Mouse (Mus musculus) kidney, postnatal 25 days (tissue): Measurements from ENCODE around the gene Immt.
"Not testable (repeated sequence)": the region's sequence is repeated elsewhere in the genome, so short reads cannot be mapped to it uniquely, and the experiment has no call there.

ENCODE experiments used
- DNase-seq, 2 experiments: peaks; one replicate each; pipeline ENCODE4 v3.0.0; 2021; ENCODE audit warnings: mixed read lengths in 2 of 2

The Immt gene

GRCm38 (mm10) chr6:71846906-71847305 lies 15.8 kb downstream of the Immt start:
- not testable (repeated sequence) for DNase-seq

DNA sequence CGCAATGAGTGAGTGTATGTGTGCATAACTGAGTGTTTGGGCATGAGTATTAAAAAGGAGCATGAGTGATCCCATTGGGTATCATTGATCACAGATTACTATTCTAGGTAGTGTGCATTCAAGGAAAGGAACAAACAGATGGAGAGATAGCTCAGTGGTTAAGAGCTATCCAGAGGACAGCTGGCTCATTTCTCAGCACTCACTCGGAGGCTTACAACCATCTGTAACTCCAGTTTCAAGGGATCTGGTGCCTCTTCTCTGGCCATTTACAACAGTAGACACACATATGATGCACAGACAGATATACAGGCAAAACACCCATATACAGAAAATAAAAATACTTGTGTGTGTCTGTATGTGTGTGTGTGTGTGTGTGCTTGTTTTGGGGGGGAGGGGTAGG lies 36.6 kb downstream of the Immt start:
- no peak for DNase-seq

DNA sequence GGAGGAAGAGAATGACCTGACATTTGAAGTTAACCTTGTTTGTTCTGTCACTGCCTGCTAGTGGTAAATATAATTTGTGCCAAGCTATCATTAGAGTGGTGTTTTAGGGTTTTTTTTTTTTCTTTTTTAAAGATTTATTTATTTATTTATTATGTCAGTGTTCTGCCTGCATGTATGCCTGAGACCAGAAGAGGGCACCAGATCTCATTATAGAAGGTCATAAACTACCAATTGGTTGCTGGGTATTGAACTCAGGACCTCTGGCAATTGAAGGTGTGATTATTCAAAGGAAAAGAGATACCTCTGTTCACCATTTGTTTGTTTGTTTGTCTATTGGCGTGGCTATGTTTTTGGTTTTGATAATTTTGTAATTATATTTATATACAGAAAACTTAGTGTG lies 37.7 kb downstream of the Immt start:
- DNase-seq = peak in 1 of 2 experiments; percentile 14

- DNase-seq = no peak
These were observed 40.3 kb downstream of the Immt start for GRCm38 (mm10) chr6:71871396-71871795.

DNA sequence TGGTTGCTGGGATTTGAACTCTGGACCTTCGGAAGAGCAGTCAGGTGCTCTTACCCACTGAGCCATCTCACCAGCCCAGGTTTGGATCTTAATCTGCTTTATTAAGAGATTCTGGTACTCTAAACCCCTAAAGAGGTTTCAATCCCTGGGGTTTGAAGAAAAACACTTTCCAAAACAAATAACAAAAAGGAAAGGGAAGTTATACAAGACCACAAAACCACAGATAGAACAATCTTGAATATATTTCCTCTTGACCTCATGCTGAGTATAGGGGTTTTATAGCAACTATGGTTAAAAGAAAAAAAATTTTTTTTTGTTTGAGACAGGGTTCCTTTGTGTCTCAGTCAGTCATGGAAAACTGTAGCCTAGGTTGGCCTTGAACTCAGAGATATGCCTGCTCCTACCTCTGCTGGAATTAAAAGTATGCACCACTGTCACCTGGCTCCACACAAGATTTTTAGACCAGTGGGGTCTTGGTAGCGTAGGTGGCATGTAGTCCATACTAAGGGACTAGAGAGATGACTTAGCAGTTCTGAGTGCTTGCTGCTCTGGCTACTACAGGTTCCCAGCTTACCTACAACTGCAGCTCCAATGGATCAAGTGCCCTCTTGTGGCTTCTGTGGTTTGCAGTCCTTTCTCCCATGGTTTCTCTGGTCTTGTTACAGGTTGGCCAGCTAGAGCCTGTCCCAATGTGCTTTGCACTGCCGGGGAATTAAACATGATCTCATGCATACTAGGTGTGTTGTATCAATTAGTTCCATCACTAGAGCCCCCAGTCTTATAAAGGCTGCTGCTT lies 47.0 kb downstream of the Immt start:
- DNase-seq = no peak

- DNase-seq = no peak
These were observed 62.1 kb downstream of the Immt start for GRCm38 (mm10) chr6:71893263-71893662.

DNA sequence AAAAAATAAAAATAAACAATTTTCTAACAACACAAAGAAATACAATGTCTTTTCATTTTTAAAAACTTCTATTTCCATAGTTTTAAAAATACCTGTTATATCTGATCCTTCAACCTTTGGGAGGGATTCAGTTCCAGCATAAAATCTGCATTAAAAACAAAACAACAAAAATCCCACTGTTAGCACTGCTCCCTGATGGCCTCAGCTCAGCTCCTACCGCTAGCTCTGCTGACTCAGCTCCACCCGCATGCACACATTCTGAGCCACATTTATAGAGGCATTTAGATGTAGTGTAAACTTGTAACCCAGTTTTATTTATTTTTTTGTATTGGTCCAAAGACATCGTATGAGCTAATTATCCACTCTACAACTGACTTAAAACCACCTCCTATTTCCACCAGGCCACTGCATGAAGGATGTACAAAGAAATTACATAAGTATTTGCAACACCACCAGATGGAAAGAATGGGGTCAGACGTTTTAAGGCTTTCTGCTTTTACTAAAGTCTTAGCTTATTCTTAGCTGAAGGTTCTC lies 76.6 kb downstream of the Immt start:
- DNase-seq = peak in 1 of 2 experiments; percentile 8

DNA sequence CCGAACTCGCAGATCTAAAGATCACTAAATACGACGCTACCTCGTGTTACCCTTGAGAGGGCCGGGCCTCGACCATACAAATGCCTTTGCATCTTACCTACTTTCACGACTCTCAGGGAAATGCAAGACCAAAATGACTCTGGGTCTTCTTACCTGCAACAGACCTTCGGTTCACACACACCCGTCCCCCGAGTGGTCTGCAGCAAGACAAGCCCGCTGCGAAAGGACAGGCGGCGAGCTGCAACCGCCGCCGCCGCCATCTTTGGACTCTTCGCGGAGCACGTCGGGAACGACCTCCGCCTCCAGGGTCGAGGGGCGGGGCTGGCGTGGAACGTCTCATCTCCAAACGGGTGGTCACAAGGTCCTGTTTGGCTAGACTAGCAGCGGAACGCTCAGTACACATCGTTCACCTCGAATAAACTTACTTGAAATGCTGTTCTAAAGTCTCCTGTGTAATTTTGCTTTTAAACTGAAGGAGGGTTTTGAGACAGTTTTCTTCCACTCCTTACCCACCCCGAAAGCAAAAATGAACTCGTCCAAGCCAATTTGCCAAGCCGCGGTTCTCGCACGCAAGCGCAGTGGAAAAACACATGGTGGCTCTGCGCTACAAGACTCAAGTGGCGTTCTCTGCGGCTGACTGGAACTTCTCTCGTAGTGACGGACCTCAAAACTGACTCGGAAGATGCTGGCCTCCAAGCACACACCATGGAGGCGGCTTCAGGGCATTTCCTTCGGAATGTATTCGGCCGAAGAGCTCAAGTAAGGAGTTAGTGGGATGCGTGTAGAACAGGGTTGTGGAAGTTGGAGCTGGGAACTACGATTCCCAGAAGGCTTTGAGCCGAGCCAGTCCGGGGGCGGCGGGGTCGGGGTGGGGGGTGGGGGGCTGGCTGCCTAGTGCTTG lies 77.6 kb downstream of the Immt start, which contains the start of the genes Ptcd3 and Polr1a:
Gene Ptcd3 (minus strand): TSS at position 270 of the 901 bp plus-strand sequence.
Gene Polr1a (plus strand): TSS at position 573 of the 901 bp plus-strand sequence.
- DNase-seq = peak; percentile 94

- DNase-seq = no peak
These were observed 78.3 kb downstream of the Immt start for GRCm38 (mm10) chr6:71909384-71909783.

- DNase-seq = no peak
These were observed 78.7 kb downstream of the Immt start for GRCm38 (mm10) chr6:71909840-71910239.

DNA sequence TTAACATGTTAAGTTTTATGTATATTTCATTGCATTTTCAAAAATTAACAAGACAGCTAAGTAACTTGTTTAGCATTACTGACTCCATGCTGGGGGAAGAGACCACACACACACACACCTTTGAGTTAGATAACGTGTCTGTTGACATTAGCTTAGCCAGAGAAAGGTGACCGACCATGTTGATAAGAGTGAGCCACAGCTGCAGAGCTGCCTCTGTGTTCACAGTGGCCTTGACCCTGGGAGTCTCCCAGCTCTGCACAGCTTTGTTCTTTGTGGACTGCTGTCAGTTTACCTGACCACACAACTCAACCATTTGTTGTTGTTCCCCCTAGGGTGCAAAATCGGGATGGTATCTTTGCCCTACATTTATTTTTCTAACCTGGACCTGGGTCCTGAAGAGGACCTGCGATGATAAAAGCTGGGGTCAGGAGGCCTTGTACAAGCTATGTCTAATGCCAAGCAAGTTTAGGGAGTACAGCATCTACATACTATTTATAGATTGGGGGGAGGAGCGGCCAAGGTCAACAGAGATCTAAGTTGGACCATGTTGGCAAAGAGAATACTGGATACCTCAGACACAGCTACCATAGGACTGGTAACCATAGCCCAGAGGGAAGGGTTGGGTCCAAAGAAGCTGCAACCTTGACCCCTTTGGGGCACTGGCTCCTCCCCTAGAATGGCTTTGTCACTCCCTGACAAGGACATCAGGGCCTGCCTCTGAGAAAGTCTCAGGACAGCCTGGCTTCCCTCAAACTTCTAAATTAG lies 80.7 kb downstream of the Immt start:
- no peak for DNase-seq

DNA sequence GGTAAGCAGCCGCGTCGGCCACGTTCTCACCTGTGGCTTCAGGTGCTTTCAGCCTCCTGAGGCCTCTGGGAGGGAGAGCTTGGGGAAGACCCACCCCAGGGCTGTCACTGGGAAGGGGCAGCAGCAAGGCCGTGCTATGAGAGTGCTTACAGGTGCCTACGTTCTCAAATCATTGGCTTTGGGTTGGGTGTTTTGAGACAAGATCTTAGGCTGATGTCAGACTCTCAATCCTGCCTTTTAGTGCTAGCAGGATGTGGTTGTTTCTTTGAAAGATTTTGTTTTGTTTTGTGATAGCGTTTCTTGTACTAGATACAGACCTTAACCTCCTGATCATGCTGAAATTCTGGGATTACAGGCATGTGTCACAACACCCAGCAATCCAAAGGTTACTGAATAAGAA lies 89.6 kb downstream of the Immt start:
- no peak for DNase-seq

DNA sequence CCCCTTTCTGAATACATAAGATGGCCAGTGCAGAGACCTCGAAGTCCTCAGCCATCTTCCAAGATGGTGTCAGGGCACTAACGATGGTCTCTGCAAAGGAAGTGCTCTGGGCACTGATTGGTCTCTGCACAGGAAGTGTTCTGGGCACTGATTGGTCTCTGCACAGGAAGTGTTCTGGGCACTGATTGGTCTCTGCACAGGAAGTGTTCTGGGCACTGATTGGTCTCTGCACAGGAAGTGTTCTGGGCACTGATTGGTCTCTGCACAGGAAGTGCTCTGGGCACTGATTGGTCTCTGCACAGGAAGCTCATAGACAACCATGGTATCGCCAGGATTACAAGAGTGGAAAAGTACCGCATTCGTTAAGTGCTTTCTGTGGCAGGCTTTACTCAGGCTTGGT lies 94.1 kb downstream of the Immt start:
- DNase-seq = not testable (repeated sequence)
